Mouse (Mus musculus): ENCODE data around the gene Snrpd3. TPM values are rescaled to one million over a fixed set of nuclear protein-coding genes. Genes with fewer than 3 reads are reported as not detected.
A peak's percentile ranks its signal among the peaks of the same experiment; 100 is the strongest.
"Not testable (repeated sequence)": the region's sequence is repeated elsewhere in the genome, so short reads cannot be mapped to it uniquely, and the experiment has no call there.

The Snrpd3 gene
- polyA plus RNA-seq, 1 experiment from 2014 or later, result 58.8 TPM

DNA sequence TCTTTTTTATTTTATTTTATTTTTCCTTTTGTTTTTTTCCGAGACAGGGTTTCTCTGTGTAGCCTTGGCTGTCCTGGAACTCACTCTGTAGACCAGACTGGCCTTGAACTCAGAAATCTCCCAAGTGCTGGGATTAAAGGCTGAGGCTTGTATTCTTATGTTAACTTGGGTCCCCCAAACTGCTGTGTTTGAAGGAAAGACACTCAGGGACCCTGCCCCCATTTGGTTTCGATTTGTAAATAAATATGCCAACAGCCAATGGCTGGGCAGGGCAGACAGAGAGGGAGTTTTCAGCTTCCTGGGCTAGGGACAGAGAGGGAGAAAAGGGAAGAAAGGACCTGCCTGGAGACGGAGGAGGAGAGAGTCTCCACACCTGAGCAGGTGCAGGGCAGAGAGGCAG, 17.6 kb upstream of the Snrpd3 start:
- peak overlapping the region; percentile 1; the same call in 1 of the 2 replicates for H3K4me2 ChIP-seq (ENCODE audit: low read depth, low read length)
- DNase-seq, result no peak
- WGBS (ENCODE audit: insufficient replicate concordance), result 52% methylated on average over 3 of the region's 3 CpGs
- no peak for TF ChIP-seq CTCF (IDR thresholded peaks at IDR 0.05; ENCODE audit: low read depth)
- no peak for TF ChIP-seq EP300 (IDR thresholded peaks at IDR 0.05; ENCODE audit: low read depth)
- no peak overlapping the region for H3K4me3 ChIP-seq (ENCODE audit: low read depth, low read length)
- peaks cover 21% of the 10 kb centered on the region for H3K4me1 ChIP-seq (ENCODE audit: insufficient read depth)
- H3K9me3 ChIP-seq (ENCODE audit: low read length), result no peaks in the 10 kb centered on the region
- no peaks in the 10 kb centered on the region for H3K27me3 ChIP-seq (ENCODE audit: insufficient read depth, low read length)
- peaks cover 4% of the 10 kb centered on the region for H3K36me3 ChIP-seq (replicated peaks; ENCODE audit: insufficient read depth, low read length)
- 0 out of 2 replicates have a peak overlapping the region, but pooled peaks have one; percentile 9 for H3K9ac ChIP-seq (replicated peaks)
- peak overlapping the region; percentile 70; the same call in 1 of the 2 replicates for H3K27ac ChIP-seq (ENCODE audit: low read depth)
- ATAC-seq, result no peak

DNA sequence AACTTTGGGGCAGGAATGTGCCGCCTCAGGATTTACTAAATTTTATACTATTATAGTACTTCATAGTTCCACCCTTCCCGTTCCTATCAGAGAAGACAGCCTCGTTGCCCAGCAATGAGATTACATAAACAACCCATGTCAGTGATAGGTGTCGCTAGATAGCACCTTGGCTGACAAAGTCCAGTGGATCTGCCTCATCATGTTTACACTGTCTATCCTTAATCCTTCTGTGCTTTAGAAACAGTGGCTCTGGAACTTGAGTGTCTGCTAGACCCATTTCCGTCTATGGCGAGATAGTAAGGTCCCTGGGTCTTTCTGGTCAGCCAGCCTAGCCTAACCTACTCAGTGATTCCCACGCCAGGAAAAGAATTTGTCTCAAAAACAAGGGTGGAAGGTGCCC, 17.0 kb upstream of the Snrpd3 start:
- peak; percentile 42 for ATAC-seq
- H3K27ac ChIP-seq (ENCODE audit: low read depth), result peak overlapping the region; percentile 70

DNA sequence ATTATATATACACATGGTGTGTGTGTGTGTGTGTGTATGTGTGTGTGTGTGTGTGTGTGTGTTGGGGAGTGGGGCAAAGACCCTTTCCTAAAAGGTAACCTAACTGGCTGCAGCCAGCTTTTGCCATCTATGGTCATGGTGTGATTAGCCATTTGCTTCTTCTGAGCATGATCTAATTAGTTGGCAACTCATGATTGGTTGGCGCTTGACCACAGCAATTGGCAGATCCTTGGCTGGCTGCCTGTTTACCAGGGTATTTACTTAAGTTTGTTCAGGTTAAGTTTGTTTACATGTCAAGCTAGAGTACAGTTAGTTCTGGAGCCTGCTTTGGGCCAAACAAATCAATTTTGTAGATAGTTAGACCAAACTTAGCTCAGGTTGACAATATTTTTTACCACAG, 15.7 kb upstream of the Snrpd3 start:
- no peaks in the 10 kb centered on the region for H3K27me3 ChIP-seq (ENCODE audit: insufficient read depth, low read length)
- ATAC-seq, result 0 out of 2 replicates have a peak, but pooled peaks have one; percentile 16
- H3K9me3 ChIP-seq (ENCODE audit: low read length), result no peaks in the 10 kb centered on the region
- no peak overlapping the region for H3K9ac ChIP-seq (replicated peaks)
- WGBS (ENCODE audit: insufficient replicate concordance), result 89% methylated on average over 1 of the region's 1 CpGs
- peak overlapping the region; percentile 62 for H3K27ac ChIP-seq (ENCODE audit: low read depth)
- peak; percentile 54 for DNase-seq
- TF ChIP-seq CTCF (IDR thresholded peaks at IDR 0.05; ENCODE audit: low read depth), result no peak
- peaks cover 8% of the 10 kb centered on the region for H3K36me3 ChIP-seq (replicated peaks; ENCODE audit: insufficient read depth, low read length)
- H3K4me3 ChIP-seq (ENCODE audit: low read depth, low read length), result no peak overlapping the region
- H3K4me2 ChIP-seq (ENCODE audit: low read depth, low read length), result no peak overlapping the region
- peaks cover 27% of the 10 kb centered on the region for H3K4me1 ChIP-seq (ENCODE audit: insufficient read depth)

More for the DNA sequence above, 17.0 kb upstream of the Snrpd3 start:
- H3K4me3 ChIP-seq (ENCODE audit: low read depth, low read length), result no peak overlapping the region
- H3K9me3 ChIP-seq (ENCODE audit: low read length), result no peaks in the 10 kb centered on the region
- DNase-seq, result no peak
- H3K27me3 ChIP-seq (ENCODE audit: insufficient read depth, low read length), result no peaks in the 10 kb centered on the region
- no peak overlapping the region for H3K9ac ChIP-seq (replicated peaks)
- H3K4me2 ChIP-seq (ENCODE audit: low read depth, low read length), result peak overlapping the region; percentile 1; the same call in 1 of the 2 replicates
- H3K4me1 ChIP-seq (ENCODE audit: insufficient read depth), result peaks cover 26% of the 10 kb centered on the region
- WGBS (ENCODE audit: insufficient replicate concordance), result 48% methylated on average over 7 of the region's 7 CpGs
- TF ChIP-seq EP300 (IDR thresholded peaks at IDR 0.05; ENCODE audit: low read depth) (no peak), CTCF (IDR thresholded peaks at IDR 0.05; ENCODE audit: low read depth) (no peak)
- peaks cover 4% of the 10 kb centered on the region for H3K36me3 ChIP-seq (replicated peaks; ENCODE audit: insufficient read depth, low read length)

DNA sequence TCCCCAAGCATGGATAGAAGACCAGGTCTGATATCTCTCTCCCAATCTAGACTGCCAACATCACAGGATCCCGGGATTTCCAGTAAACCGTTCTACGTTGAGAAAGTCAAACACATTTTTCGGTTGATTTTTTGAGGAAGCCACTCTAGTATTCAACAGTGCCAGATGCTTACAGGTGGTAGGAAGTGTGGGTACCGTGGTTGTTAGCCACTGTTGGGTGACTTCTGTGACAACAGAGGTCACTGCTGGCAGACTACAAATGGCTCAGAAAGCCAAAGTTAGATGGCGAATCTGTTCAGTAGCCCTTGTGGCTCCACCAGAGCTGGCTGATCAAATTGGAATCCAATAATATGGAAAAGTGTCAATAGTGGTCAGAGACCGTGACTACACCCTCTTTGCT, 13.7 kb upstream of the Snrpd3 start:
- DNase-seq (no peak), ATAC-seq (no peak)
- H3K4me2 ChIP-seq (ENCODE audit: low read depth, low read length), result no peak overlapping the region
- H3K9me3 ChIP-seq (ENCODE audit: low read length), result no peaks in the 10 kb centered on the region
- H3K4me3 ChIP-seq (ENCODE audit: low read depth, low read length), result no peak overlapping the region
- no peaks in the 10 kb centered on the region for H3K27me3 ChIP-seq (ENCODE audit: insufficient read depth, low read length)
- peak overlapping the region; percentile 71; the same call in 1 of the 2 replicates for H3K27ac ChIP-seq (ENCODE audit: low read depth)
- H3K36me3 ChIP-seq (replicated peaks; ENCODE audit: insufficient read depth, low read length), result peaks cover 29% of the 10 kb centered on the region
- H3K9ac ChIP-seq (replicated peaks), result no peak overlapping the region
- TF ChIP-seq CTCF (IDR thresholded peaks at IDR 0.05; ENCODE audit: low read depth) (no peak), EP300 (IDR thresholded peaks at IDR 0.05; ENCODE audit: low read depth) (no peak)
- H3K4me1 ChIP-seq (ENCODE audit: insufficient read depth), result peaks cover 27% of the 10 kb centered on the region
- 80% methylated on average over 7 of the region's 7 CpGs for WGBS (ENCODE audit: insufficient replicate concordance)

DNA sequence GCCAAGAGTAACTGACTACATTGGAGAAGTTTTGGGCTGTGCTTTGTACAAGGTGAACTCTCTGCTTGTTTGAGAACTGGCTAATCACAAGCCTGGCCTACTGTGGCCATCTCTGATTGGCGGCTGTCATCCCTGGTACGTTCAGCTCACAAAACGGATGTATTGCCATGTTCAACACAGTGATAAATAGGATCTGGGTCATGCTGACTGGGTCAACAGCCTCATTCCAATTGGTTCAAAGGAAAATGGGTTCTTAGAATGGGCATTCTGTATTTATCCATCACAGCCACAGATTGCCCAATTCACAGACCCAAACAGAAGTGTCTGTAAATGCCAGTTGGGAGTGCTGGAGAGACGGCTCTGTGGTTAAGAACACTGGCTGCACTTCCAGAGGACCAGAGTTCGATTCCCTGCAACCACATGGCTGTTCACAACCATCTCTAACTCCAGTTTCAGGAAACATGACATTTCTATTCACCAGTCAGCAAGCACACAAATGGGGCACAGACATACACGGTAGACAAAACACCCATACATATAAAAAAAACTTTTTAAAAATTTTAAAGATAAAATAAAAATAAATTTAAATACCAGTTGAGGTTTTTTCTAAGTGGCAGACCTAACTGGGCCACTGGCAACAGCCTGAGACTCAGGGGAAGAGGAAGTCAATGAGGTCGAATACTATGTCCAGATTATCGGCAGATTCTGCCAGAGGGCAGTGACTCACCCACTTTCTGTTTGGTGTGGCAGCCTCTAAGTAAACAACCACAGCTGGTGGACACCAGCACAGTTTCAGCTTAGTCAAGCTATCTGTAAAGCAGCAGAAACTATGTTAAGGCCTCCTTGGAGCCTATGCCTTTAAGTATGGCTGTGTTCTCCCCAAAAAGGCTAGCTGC, 12.9 kb upstream of the Snrpd3 start:
- TF ChIP-seq EP300 (IDR thresholded peaks at IDR 0.05; ENCODE audit: low read depth) (0 out of 2 replicates have a peak, but pooled peaks have one; percentile 42), CTCF (IDR thresholded peaks at IDR 0.05; ENCODE audit: low read depth) (no peak)
- H3K9me3 ChIP-seq (ENCODE audit: low read length), result no peaks in the 10 kb centered on the region
- peaks cover 37% of the 10 kb centered on the region for H3K36me3 ChIP-seq (replicated peaks; ENCODE audit: insufficient read depth, low read length)
- ATAC-seq (peak; percentile 71), DNase-seq (no peak)
- no peak overlapping the region for H3K9ac ChIP-seq (replicated peaks)
- peaks cover 27% of the 10 kb centered on the region for H3K4me1 ChIP-seq (ENCODE audit: insufficient read depth)
- H3K4me2 ChIP-seq (ENCODE audit: low read depth, low read length), result peak overlapping the region; percentile 30
- 55% methylated on average over 8 of the region's 8 CpGs for WGBS (ENCODE audit: insufficient replicate concordance)
- H3K27ac ChIP-seq (ENCODE audit: low read depth), result peak overlapping the region; percentile 71
- no peak overlapping the region for H3K4me3 ChIP-seq (ENCODE audit: low read depth, low read length)
- no peaks in the 10 kb centered on the region for H3K27me3 ChIP-seq (ENCODE audit: insufficient read depth, low read length)

DNA sequence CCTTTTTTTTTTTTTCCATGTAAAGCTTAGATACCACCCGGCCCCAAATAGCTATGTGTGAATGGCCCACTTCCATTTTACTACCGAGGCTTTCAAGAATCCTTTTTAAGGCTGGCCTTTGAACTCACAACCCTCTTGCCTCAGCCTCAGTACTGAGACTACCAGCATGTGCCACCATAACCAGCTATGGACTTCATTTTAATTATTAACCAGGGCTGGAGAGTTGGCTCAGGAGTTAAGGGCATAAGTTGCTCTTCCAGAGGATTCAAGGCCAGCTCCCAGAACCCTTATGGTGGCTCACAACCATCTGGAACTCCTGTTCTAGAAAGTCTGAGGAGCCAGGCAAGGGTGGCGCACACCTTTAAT, 12.2 kb upstream of the Snrpd3 start:
- Histone ChIP-seq H3K9ac (replicated peaks) (no peak overlapping the region), H3K4me2 (ENCODE audit: low read depth, low read length) (peak overlapping the region; percentile 30), H3K4me3 (ENCODE audit: low read depth, low read length) (no peak overlapping the region), H3K4me1 (ENCODE audit: insufficient read depth) (peaks cover 24% of the 10 kb centered on the region), H3K36me3 (replicated peaks; ENCODE audit: insufficient read depth, low read length) (peaks cover 43% of the 10 kb centered on the region), H3K9me3 (ENCODE audit: low read length) (no peaks in the 10 kb centered on the region), H3K27me3 (ENCODE audit: insufficient read depth, low read length) (no peaks in the 10 kb centered on the region), H3K27ac (ENCODE audit: low read depth) (peak overlapping the region; percentile 71)
- DNase-seq (no peak), ATAC-seq (peak; percentile 22; the same call in 1 of the 2 replicates)
- no peak for TF ChIP-seq CTCF (IDR thresholded peaks at IDR 0.05; ENCODE audit: low read depth)
- no peak; the same call in 1 of the 2 replicates for TF ChIP-seq EP300 (IDR thresholded peaks at IDR 0.05; ENCODE audit: low read depth)
- WGBS (ENCODE audit: insufficient replicate concordance), result 38% methylated on average over 3 of the region's 3 CpGs

DNA sequence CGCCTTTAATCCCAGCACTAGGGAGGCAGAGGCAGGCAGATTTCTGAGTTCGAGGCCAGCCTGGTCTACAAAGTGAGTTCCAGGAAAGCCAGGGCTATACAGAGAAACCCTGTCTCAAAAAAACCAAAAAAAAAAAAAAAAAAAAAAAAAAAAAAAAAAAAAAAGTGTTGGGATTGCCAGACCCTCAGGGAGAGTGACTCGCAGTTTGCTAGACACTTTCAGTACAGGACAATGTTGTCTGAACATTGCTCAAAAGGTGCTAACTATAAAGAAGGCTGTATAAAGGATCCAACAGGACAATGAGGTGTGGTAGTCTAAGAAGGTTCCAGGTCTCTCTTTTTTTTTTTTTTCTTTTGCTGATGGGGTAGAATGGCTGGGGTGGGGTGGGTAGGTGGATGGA, 11.4 kb upstream of the Snrpd3 start:
- 85% methylated on average over 3 of the region's 3 CpGs for WGBS (ENCODE audit: insufficient replicate concordance)
- not testable (repeated sequence) for ATAC-seq
- H3K27ac ChIP-seq (ENCODE audit: low read depth), result 0 out of 2 replicates have a peak overlapping the region, but pooled peaks have one; percentile 12

More for the DNA sequence above, 11.4 kb upstream of the Snrpd3 start:
- peaks cover 51% of the 10 kb centered on the region for H3K36me3 ChIP-seq (replicated peaks; ENCODE audit: insufficient read depth, low read length)
- DNase-seq; H3K27me3 ChIP-seq (ENCODE audit: insufficient read depth, low read length); H3K4me2 ChIP-seq (ENCODE audit: low read depth, low read length); H3K4me3 ChIP-seq (ENCODE audit: low read depth, low read length); H3K9me3 ChIP-seq (ENCODE audit: low read length); H3K9ac ChIP-seq (replicated peaks): not testable (repeated sequence)
- H3K4me1 ChIP-seq (ENCODE audit: insufficient read depth), result peaks cover 18% of the 10 kb centered on the region

All from liver, postnatal 0 days (tissue).